Mouse (Mus musculus) lung, embryonic 15.5 days (tissue): ENCODE data around the gene Msi2. TPM values are rescaled to one million over a fixed set of nuclear protein-coding genes. Genes with fewer than 3 reads are reported as not detected.

Experiments used
- ATAC-seq: fragments of 200-750 bp; cut with Nextera tagmentation; 2 replicates; pipeline ENCODE4 v1.8.0; 2017; ENCODE audit warnings: moderate number of reproducible peaks, borderline replicate concordance; ENCODE audit not compliant: low FRiP score, low TSS enrichment; ENCODE audit errors: extremely low read depth
- H3K27ac ChIP-seq: fragments of 300-500 bp; sonication (generic); 2 replicates; pipeline ENCODE4 v1.5.1; 2015; ENCODE audit warnings: moderate library complexity, mild to moderate bottlenecking, inconsistent platforms
- H3K27me3 ChIP-seq: fragments of 300-500 bp; sonication (generic); 2 replicates; pipeline ENCODE4 v1.6.1; 2015; ENCODE audit warnings: inconsistent platforms
- H3K36me3 ChIP-seq: fragments of 300-500 bp; sonication (generic); 2 replicates; pipeline ENCODE4 v1.6.1; 2015; ENCODE audit warnings: inconsistent platforms
- H3K4me1 ChIP-seq: fragments of 300-500 bp; sonication (generic); 2 replicates; pipeline ENCODE4 v1.6.1; 2015; ENCODE audit warnings: inconsistent platforms
- H3K4me2 ChIP-seq: fragments of 300-500 bp; sonication (generic); 2 replicates; pipeline ENCODE4 v1.6.1; 2015; ENCODE audit warnings: inconsistent platforms, mild to moderate bottlenecking, moderate library complexity
- H3K4me3 ChIP-seq: fragments of 300-500 bp; sonication (generic); 2 replicates; pipeline ENCODE4 v1.5.1; 2015; ENCODE audit warnings: mild to moderate bottlenecking, inconsistent platforms
- H3K9ac ChIP-seq: fragments of 300-500 bp; sonication (generic); 2 replicates; pipeline ENCODE4 v1.6.1; 2015; ENCODE audit warnings: inconsistent platforms
- H3K9me3 ChIP-seq: fragments of 300-500 bp; sonication (generic); 2 replicates; pipeline ENCODE4 v1.6.1; 2016; ENCODE audit warnings: inconsistent platforms
- WGBS: fragments of 180-500 bp; shearing (Covaris S2); methylation state at CpG from one replicate; pipeline ENCODE4 v1.1.7; 2015; 5-methylcytosine and 5-hydroxymethylcytosine counted together
- polyA plus RNA-seq: library from polyadenylated mRNA; unstranded; fragments of >200 nt; fragmentation: Nextera tagmentation; extraction: Ambion mirVana; gene quantifications from 2 replicates; pipeline ENCODE4 v1.2.1, GENCODE M21; 2015

The Msi2 gene
- polyA plus RNA-seq, 1 experiment from 2014 or later, result 13.8 TPM

GRCm38 (mm10) chr11:88592099-88592498 lies 126.2 kb downstream of the Msi2 start:
- no peaks in the 10 kb centered on the region for H3K27me3 ChIP-seq
- ATAC-seq, result no peak
- no peak overlapping the region for H3K9ac ChIP-seq
- H3K4me3 ChIP-seq, result no peak overlapping the region
- H3K9me3 ChIP-seq, result no peaks in the 10 kb centered on the region
- H3K4me2 ChIP-seq, result no peak overlapping the region
- WGBS, result 89% methylated on average over 8 of the region's 8 CpGs
- H3K27ac ChIP-seq, result no peak overlapping the region
- H3K4me1 ChIP-seq, result peaks cover 41% of the 10 kb centered on the region
- peaks cover 9% of the 10 kb centered on the region; the same call in 1 of the 2 replicates for H3K36me3 ChIP-seq

DNA sequence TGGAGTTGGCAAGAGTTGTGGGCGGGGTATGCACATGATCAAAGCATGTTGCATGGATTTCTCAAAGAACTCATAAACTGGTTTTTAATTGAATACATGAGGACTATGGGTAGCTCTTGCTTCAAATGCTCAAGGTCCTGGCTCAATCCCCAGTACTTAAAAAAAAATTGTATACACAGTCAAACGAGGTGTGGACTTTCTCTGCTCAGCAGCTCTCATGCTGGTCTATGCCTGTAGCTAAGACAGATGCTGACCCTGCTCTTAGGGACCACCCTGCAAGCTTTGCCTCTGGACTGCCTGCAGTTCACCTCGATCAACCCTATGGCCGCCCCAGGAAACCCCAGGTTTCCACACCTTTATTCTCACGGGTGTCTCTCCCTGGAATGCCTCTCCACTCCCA lies 127.7 kb downstream of the Msi2 start:
- peaks cover 43% of the 10 kb centered on the region for H3K4me1 ChIP-seq
- no peaks in the 10 kb centered on the region for H3K9me3 ChIP-seq
- peak; percentile 58; the same call in 1 of the 2 replicates for ATAC-seq
- peak overlapping the region; percentile 52; the same call in 1 of the 2 replicates for H3K27ac ChIP-seq
- H3K4me2 ChIP-seq, result no peak overlapping the region
- H3K36me3 ChIP-seq, result peaks cover 9% of the 10 kb centered on the region; the same call in 1 of the 2 replicates
- WGBS, result 53% methylated on average over 5 of the region's 5 CpGs
- no peak overlapping the region for H3K4me3 ChIP-seq
- H3K9ac ChIP-seq, result no peak overlapping the region
- H3K27me3 ChIP-seq, result no peaks in the 10 kb centered on the region

GRCm38 (mm10) chr11:88589641-88590040 lies 128.7 kb downstream of the Msi2 start:
- ATAC-seq, result no peak
- Histone ChIP-seq H3K4me3 (no peak overlapping the region), H3K4me1 (peaks cover 43% of the 10 kb centered on the region), H3K27ac (no peak overlapping the region), H3K36me3 (peaks cover 9% of the 10 kb centered on the region; the same call in 1 of the 2 replicates), H3K27me3 (no peaks in the 10 kb centered on the region), H3K4me2 (no peak overlapping the region), H3K9me3 (no peaks in the 10 kb centered on the region), H3K9ac (no peak overlapping the region)
- WGBS, result 90% methylated on average over 6 of the region's 6 CpGs

DNA sequence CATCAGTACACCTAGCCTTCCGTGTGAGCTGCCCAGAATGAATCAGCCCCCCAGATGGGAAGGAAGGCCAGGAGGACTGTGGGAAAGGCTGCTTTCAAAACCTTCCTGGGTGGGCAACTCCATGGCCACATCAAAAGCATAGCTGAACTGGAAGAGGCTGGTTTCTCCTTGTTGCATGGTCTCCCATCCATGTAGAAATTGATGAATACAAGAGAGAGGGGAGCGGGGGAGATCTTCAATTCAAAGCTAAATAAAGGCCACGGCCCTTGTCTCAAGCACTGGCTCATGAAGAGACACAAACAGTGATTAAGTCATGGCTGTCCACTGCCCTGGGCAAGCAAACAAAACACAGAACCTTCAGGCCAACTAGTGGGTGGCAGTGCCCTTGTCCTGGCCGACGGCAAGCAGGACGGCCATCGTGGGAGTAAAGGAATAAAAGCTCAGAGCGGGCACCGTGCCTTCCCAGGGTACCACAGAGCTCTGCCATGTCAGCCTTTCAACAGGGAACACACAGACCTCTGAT lies 129.6 kb downstream of the Msi2 start:
- 89% methylated on average over 9 of the region's 9 CpGs for WGBS

GRCm38 (mm10) chr11:88587710-88588109 lies 130.6 kb downstream of the Msi2 start:
- Histone ChIP-seq H3K4me3 (no peak overlapping the region), H3K4me1 (peaks cover 51% of the 10 kb centered on the region), H3K4me2 (no peak overlapping the region), H3K27ac (no peak overlapping the region), H3K9ac (no peak overlapping the region), H3K27me3 (no peaks in the 10 kb centered on the region), H3K9me3 (no peaks in the 10 kb centered on the region), H3K36me3 (peaks cover 9% of the 10 kb centered on the region; the same call in 1 of the 2 replicates)
- no peak for ATAC-seq
- WGBS, result 80% methylated on average over 5 of the region's 5 CpGs

More for the DNA sequence above, 129.6 kb downstream of the Msi2 start:
- peaks cover 45% of the 10 kb centered on the region for H3K4me1 ChIP-seq
- H3K9me3 ChIP-seq, result no peaks in the 10 kb centered on the region
- no peak overlapping the region for H3K4me3 ChIP-seq
- no peaks in the 10 kb centered on the region for H3K27me3 ChIP-seq
- H3K4me2 ChIP-seq, result no peak overlapping the region
- H3K9ac ChIP-seq, result no peak overlapping the region
- H3K36me3 ChIP-seq, result peaks cover 9% of the 10 kb centered on the region; the same call in 1 of the 2 replicates
- no peak overlapping the region for H3K27ac ChIP-seq
- no peak for ATAC-seq

DNA sequence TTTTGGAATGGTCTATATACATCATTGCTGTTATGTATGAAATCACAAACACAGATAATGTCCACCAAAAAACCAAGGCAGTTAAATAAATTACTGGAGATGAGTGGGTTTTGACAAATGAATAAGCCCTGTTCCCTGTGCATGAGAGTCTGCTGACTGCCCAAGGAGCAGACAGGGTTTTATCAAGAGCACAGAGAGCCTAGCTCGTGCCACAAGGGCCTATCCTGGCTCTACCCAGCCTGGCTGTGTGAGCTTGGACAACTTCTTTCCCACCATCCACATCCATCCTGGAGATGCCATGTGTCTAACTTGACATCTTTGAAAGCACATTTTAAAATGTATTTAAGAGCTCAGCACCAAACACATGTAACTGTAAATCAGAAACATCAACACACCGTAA lies 132.4 kb downstream of the Msi2 start:
- H3K36me3 ChIP-seq, result peaks cover 9% of the 10 kb centered on the region; the same call in 1 of the 2 replicates
- H3K27me3 ChIP-seq, result no peaks in the 10 kb centered on the region
- no peaks in the 10 kb centered on the region for H3K9me3 ChIP-seq
- no peak for ATAC-seq
- H3K4me2 ChIP-seq, result no peak overlapping the region
- H3K9ac ChIP-seq, result no peak overlapping the region
- peak overlapping the region; percentile 66 for H3K27ac ChIP-seq
- H3K4me3 ChIP-seq, result no peak overlapping the region
- H3K4me1 ChIP-seq, result peaks cover 63% of the 10 kb centered on the region
- 39% methylated on average over 2 of the region's 2 CpGs for WGBS

GRCm38 (mm10) chr11:88585171-88585632 lies 133.1 kb downstream of the Msi2 start:
- Histone ChIP-seq H3K4me2 (no peak overlapping the region), H3K4me3 (no peak overlapping the region), H3K36me3 (peaks cover 9% of the 10 kb centered on the region; the same call in 1 of the 2 replicates), H3K4me1 (peaks cover 59% of the 10 kb centered on the region), H3K27ac (peak overlapping the region; percentile 66), H3K27me3 (no peaks in the 10 kb centered on the region), H3K9me3 (no peaks in the 10 kb centered on the region), H3K9ac (no peak overlapping the region)
- WGBS, result 16% methylated on average over 10 of the region's 10 CpGs
- ATAC-seq, result peak; percentile 55; the same call in 1 of the 2 replicates

GRCm38 (mm10) chr11:88583866-88584265 lies 134.4 kb downstream of the Msi2 start:
- H3K9me3 ChIP-seq, result no peaks in the 10 kb centered on the region
- no peak overlapping the region for H3K9ac ChIP-seq
- 33% methylated on average over 6 of the region's 6 CpGs for WGBS
- H3K27me3 ChIP-seq, result no peaks in the 10 kb centered on the region
- H3K36me3 ChIP-seq, result no peaks in the 10 kb centered on the region
- H3K4me2 ChIP-seq, result no peak overlapping the region
- no peak overlapping the region for H3K4me3 ChIP-seq
- no peak for ATAC-seq
- peak overlapping the region; percentile 75 for H3K27ac ChIP-seq
- peaks cover 59% of the 10 kb centered on the region for H3K4me1 ChIP-seq

DNA sequence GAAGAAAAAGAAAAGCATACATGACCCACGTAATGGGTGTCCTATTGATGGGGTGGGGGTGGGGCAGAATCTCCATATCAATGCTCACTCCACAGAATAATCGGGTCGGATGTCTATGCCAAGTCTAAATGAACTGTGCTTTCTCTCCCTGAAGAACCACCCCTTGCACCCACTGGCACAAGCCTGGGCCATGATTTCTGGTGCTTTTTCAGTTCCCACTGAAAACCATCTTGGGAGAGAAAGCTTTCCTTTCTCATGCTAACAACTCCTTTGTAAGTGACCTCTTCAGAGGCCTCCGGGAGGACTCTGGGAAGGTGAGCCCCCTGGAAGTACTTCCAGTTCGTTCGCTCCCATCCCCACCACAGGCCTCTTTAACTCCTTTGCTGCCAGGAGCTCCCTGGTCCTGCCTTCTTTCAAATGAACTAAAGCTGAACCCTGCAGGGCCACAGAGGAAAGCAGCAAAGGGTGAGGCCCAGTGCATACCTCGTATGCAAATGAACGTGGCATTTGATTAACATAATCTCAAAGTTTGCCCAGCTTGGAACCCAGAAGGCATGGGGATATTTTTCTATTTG lies 135.0 kb downstream of the Msi2 start:
- no peak overlapping the region for H3K9ac ChIP-seq
- H3K4me2 ChIP-seq, result no peak overlapping the region
- 12% methylated on average over 8 of the region's 8 CpGs for WGBS
- peak overlapping the region; percentile 75 for H3K27ac ChIP-seq
- no peak for ATAC-seq
- no peak overlapping the region for H3K4me3 ChIP-seq
- H3K9me3 ChIP-seq, result no peaks in the 10 kb centered on the region
- peaks cover 59% of the 10 kb centered on the region for H3K4me1 ChIP-seq
- H3K36me3 ChIP-seq, result no peaks in the 10 kb centered on the region
- H3K27me3 ChIP-seq, result no peaks in the 10 kb centered on the region

DNA sequence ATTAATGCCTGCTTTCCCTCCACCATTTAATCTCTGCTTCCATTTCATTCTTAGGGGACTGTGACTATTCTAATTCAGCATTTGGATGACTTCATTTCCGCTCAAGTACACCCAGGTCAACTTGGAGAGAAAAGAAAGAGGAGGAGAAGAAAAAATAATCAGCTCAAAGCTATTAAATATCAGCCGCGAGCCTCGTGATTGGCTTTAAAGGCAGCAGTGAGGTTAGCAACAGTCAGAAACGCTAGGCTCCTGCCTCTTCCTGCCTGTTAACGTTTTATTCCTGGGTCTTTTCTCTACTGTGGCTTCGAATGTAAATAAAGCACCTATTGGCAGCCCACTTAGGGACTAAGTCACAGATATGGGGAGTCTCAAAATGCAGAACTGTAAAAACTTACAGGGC lies 135.5 kb downstream of the Msi2 start:
- 0 out of 2 replicates have a peak overlapping the region, but pooled peaks have one; percentile 19 for H3K4me2 ChIP-seq
- peak overlapping the region; percentile 75 for H3K27ac ChIP-seq
- ATAC-seq, result no peak
- H3K4me1 ChIP-seq, result peaks cover 64% of the 10 kb centered on the region
- 0 out of 2 replicates have a peak overlapping the region, but pooled peaks have one; percentile 3 for H3K9ac ChIP-seq
- H3K4me3 ChIP-seq, result no peak overlapping the region
- WGBS, result 10% methylated on average over 7 of the region's 7 CpGs
- no peaks in the 10 kb centered on the region for H3K27me3 ChIP-seq
- H3K36me3 ChIP-seq, result no peaks in the 10 kb centered on the region
- no peaks in the 10 kb centered on the region for H3K9me3 ChIP-seq

DNA sequence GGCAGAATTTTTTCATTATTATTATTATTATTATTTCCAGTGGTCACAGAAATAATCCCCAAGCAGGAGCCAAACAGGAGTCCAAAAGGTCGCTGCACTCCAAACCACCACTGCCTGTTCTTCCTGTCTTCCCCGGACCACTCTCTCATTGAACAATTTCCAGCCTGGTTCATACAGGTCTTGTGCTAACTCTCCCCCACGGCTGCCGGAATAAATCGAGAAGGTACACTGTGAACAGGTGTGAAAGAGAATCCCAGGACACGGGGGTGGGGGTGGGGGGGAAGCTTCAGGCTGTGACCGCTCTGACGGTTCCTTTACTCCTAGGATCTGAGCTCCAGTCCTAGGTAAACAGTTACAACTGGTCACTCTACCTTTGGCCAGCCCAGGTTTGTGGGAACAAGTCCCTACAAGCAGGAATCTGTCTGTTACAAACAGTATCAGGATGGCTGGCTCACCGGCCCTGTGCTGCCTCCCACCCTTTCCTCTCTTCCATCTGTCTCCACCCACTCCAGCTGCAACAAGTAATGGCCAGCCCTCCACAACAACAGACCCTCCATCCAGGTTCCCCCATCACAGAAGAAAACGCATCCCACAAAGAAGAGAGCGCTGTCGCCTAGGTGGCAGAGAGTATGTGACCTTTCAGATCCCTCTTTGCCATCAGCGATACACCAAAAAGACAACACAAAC lies 136.1 kb downstream of the Msi2 start:
- peak overlapping the region; percentile 19; the same call in 1 of the 2 replicates for H3K4me2 ChIP-seq
- WGBS, result 37% methylated on average over 13 of the region's 13 CpGs
- no peak for ATAC-seq
- H3K36me3 ChIP-seq, result no peaks in the 10 kb centered on the region
- no peak overlapping the region for H3K4me3 ChIP-seq
- no peaks in the 10 kb centered on the region for H3K9me3 ChIP-seq
- no peaks in the 10 kb centered on the region for H3K27me3 ChIP-seq
- peak overlapping the region; percentile 75 for H3K27ac ChIP-seq
- 0 out of 2 replicates have a peak overlapping the region, but pooled peaks have one; percentile 3 for H3K9ac ChIP-seq
- peaks cover 70% of the 10 kb centered on the region for H3K4me1 ChIP-seq

DNA sequence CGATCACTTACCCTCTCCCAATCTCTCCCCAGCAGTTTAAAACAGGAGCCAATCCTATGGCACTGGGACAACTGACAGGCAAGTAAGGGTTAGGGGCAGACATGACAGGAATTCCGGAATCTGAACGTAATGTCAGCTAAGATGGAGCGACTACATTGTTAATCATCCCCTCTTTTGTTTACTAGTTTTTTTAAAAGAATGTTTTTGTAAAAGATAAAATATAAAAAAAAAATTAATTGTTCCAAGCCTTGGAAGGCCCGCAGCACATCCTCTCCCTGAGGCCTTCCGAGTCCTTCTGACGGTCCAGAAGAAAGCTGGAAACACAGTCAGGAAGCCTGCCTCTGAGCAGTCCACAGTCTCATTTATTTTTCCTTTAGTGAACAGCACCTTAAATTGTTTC lies 136.9 kb downstream of the Msi2 start:
- Histone ChIP-seq H3K9ac (no peak overlapping the region), H3K4me2 (no peak overlapping the region), H3K4me3 (no peak overlapping the region), H3K36me3 (no peaks in the 10 kb centered on the region), H3K27me3 (no peaks in the 10 kb centered on the region), H3K4me1 (peaks cover 73% of the 10 kb centered on the region), H3K9me3 (no peaks in the 10 kb centered on the region), H3K27ac (peak overlapping the region; percentile 75; the same call in 1 of the 2 replicates)
- WGBS, result 54% methylated on average over 7 of the region's 7 CpGs
- no peak for ATAC-seq
